Mouse (Mus musculus) testis, adult 2 months (tissue): Measurements from ENCODE around the gene Taldo1. TPM values are rescaled to one million over a fixed set of nuclear protein-coding genes. Genes with fewer than 3 reads are reported as not detected.

Experiments used
- H3K27ac ChIP-seq: fragments of 200-500 bp; 2 replicates; pipeline ENCODE4 v1.5.1; 2012; ENCODE audit warnings: low read depth, low read length; ENCODE audit not compliant: control insufficient read depth, insufficient read depth
- H3K27me3 ChIP-seq: fragments of 200-500 bp; 2 replicates; pipeline ENCODE4 v1.6.1; 2012; ENCODE audit warnings: mild to moderate bottlenecking, low read length, moderate library complexity; ENCODE audit not compliant: control insufficient read depth, insufficient read depth
- H3K36me3 ChIP-seq: fragments of 200-500 bp; 2 replicates; pipeline ENCODE4 v1.6.1; 2012; ENCODE audit warnings: mild to moderate bottlenecking, low read length; ENCODE audit not compliant: control insufficient read depth, insufficient read depth
- H3K4me1 ChIP-seq: fragments of 200-500 bp; 2 replicates; pipeline ENCODE4 v1.6.1; 2012; ENCODE audit warnings: low read length; ENCODE audit not compliant: control insufficient read depth, insufficient read depth
- H3K4me3 ChIP-seq: fragments of 200-500 bp; 2 replicates; pipeline ENCODE4 v1.5.1; 2012; ENCODE audit warnings: low read depth, mild to moderate bottlenecking, low read length, moderate library complexity, mixed read lengths; ENCODE audit not compliant: control insufficient read depth
- CTCF ChIP-seq: fragments of 200-500 bp; IDR thresholded peaks from 2 replicates; pipeline ENCODE4 v1.5.1; 2012; ENCODE audit warnings: low read depth, mild to moderate bottlenecking, inconsistent platforms, low read length, moderate library complexity; ENCODE audit not compliant: control insufficient read depth, insufficient read depth, insufficient replicate concordance
- POLR2A ChIP-seq: fragments of 200-500 bp; IDR thresholded peaks from 2 replicates; pipeline ENCODE4 v1.6.1; 2012; ENCODE audit warnings: low read depth, mild to moderate bottlenecking, inconsistent platforms, low read length, moderate library complexity; ENCODE audit not compliant: control insufficient read depth
- polyA plus RNA-seq: library from polyadenylated mRNA; depleted of rRNA; stranded (reverse); fragments of >200 nt; gene quantifications from 2 replicates; pipeline ENCODE4 v1.2.3, GENCODE M21; 2012

Taldo1 gene
- polyA plus RNA-seq, 1 experiment: 26.0 TPM

DNA sequence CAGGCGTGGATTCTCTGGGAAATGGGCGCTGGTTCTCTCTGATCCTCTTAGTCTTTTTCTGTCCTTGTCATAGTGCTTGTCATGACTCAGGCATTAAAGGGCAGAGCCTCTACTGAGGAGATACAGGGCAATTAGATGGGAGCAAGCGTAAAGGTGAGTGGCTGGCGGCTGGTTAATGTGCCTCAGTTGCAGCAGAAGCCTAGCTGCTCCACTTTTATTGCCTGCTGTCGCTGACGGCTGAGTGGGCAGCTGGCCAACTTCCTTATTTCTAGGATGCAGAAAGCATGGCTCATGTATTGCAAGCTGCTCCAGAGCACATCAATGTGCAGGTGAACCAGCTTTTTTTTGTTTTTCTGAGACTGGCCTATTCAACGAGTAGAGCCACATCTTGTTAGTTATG, 27.0 kb downstream of the Taldo1 start:
- Histone ChIP-seq H3K4me1 (peaks cover 4% of the 10 kb centered on the region; the same call in 1 of the 2 replicates), H3K36me3 (no peaks in the 10 kb centered on the region), H3K4me3 (no peak overlapping the region), H3K27ac (no peak overlapping the region), H3K27me3 (no peaks in the 10 kb centered on the region)
- no peak for TF ChIP-seq POLR2A
- TF ChIP-seq CTCF: no peak

DNA sequence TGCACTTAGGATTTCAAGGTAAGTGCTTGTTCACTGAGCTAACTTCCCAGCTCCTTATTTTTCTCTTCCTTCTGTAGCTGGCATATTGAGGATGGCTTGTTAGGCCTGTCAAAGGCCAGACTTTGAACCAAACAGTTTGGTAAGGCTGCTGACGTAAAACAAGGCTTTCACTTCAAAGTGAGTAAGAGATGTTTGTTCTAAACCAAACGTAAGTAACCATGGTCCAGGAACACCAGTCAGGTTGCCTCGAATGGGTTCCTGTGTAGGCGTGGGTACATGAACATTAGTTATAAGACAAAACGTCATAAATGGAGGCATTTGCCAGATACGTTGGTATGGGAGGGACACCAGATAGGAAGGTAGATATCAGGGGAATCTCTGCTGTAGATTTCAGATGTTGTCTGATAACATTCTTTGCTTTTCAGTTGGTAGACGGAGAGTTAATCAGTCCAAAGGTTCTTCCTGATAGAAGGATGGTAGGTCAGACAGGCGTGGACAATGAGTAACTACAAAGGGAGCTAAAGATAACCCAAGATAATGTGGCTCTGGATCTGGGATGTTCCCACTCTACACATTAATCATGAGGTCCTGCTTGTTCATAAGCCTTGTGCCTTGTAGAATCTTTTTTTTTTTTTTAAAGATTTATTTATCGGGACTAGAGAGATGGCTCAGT, 28.2 kb downstream of the Taldo1 start:
- TF ChIP-seq CTCF (no peak), POLR2A (no peak)
- Histone ChIP-seq H3K4me1 (no peaks in the 10 kb centered on the region), H3K4me3 (no peak overlapping the region), H3K36me3 (no peaks in the 10 kb centered on the region), H3K27me3 (no peaks in the 10 kb centered on the region), H3K27ac (no peak overlapping the region)

DNA sequence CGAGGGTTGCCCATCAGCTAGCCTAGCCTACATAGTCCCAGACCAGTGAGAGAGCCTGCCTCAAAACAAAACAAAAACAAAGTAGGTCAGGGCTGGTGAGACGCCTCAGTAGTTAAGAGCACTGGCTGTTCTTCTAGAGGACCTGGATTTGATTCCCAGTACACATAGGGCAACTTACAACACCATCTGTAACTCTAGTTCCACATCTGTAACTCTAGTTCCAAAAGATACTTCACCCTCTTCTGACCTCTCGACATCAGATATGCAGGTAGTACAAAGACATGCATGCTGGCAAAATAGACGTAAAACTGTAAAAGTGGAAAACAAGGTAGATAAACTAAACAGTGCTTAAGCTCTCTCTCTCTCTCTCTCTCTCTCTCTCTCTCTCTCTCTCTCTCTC, 31.8 kb downstream of the Taldo1 start:
- Histone ChIP-seq H3K27me3 (no peaks in the 10 kb centered on the region), H3K4me3 (no peak overlapping the region), H3K4me1 (no peaks in the 10 kb centered on the region), H3K36me3 (no peaks in the 10 kb centered on the region), H3K27ac (no peak overlapping the region)
- TF ChIP-seq POLR2A: no peak

DNA sequence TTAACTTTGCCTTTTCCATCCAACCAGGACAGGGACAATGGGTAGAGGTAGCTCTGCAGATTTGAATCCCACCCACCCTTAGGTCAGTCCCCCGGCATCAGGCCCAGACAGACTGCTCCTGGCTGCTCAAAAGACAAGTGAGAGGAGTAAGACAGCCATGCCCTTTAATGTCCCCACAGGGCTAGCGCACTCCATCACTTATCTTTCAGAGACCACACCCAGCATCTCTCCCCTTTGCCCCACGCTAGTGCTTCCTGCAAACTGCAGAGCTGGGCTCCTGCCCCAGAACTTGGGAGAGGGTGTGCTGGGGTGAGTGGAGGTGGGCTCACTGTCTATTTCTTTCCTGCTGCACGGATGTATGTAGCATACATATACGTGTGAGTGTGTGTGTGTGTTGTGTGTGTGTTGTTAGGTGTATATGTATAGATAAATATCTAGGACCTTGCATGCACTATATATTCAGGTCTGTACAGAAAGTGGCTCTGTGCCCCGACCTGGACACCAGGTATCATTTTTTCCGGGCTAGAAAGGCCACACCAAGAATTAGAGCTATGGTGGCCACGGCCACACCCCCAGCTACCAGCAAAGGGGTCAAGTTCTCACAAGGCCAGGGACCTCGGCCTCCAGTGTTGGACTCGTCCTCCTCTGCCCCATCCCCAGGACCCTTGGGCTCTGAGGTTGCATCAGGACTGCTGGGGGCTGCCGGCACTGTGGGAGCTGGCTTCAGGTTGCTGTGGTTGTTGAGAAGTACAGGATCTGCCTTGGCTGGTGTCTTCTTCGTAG, 35.1 kb downstream of the Taldo1 start:
- H3K27me3 ChIP-seq: no peaks in the 10 kb centered on the region
- no peak for TF ChIP-seq POLR2A
- no peak for TF ChIP-seq CTCF
- no peaks in the 10 kb centered on the region for H3K36me3 ChIP-seq
- no peak overlapping the region for H3K27ac ChIP-seq
- H3K4me1 ChIP-seq: peaks cover 6% of the 10 kb centered on the region
- H3K4me3 ChIP-seq: no peak overlapping the region

DNA sequence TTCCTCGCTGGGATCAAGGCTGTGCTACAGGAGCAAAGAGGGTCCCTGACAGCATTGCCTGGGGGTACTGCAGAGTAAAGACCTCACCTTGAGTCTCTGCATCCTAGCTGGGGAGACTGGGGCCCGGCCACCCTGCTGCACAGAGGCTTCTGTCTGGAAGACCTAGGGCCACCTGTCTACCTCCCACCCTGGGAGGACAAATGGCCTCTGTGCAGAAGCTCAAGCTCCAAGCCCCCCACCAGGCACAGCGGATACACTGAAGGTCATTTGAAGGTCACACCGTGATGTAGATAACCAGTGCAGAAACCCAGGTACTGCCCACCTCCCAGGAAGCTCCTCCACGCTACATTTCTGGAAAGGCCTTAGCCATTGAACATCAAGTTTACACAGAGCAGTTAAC, 36.7 kb downstream of the Taldo1 start:
- Histone ChIP-seq H3K27me3 (no peaks in the 10 kb centered on the region), H3K36me3 (no peaks in the 10 kb centered on the region), H3K27ac (no peak overlapping the region), H3K4me1 (peaks cover 6% of the 10 kb centered on the region), H3K4me3 (no peak overlapping the region)
- TF ChIP-seq POLR2A: no peak
- no peak for TF ChIP-seq CTCF

DNA sequence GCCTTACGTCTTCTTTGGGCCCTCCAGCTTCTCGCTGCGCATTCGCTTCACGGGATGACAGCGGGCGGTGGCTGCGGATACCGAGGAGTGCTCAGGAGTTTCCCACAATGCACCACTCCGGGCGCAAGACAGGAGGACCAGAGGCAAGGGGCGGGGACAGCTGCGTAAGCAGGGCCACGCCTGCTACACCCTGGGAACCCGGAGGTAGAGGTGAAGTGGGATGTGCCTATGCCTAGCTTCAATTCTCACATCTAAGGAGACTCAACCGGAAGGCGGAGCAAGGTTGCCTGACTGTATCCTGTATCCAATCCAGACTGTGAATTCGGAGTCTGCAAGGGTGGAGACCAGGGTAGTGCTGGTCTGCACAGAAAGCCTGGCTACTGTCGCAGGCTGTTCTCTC, 37.3 kb downstream of the Taldo1 start, which contains the start of gene Cend1:
TSS of gene Cend1 (minus strand) at position 182 of the 400 bp plus-strand sequence.
- TF ChIP-seq CTCF (no peak), POLR2A (no peak)
- Histone ChIP-seq H3K27ac (no peak within 1 kb of the TSS), H3K27me3 (no peaks in the 10 kb centered on the region), H3K4me3 (no peak within 1 kb of the TSS), H3K36me3 (no peaks in the 10 kb centered on the region), H3K4me1 (peaks cover 6% of the 10 kb centered on the region)

DNA sequence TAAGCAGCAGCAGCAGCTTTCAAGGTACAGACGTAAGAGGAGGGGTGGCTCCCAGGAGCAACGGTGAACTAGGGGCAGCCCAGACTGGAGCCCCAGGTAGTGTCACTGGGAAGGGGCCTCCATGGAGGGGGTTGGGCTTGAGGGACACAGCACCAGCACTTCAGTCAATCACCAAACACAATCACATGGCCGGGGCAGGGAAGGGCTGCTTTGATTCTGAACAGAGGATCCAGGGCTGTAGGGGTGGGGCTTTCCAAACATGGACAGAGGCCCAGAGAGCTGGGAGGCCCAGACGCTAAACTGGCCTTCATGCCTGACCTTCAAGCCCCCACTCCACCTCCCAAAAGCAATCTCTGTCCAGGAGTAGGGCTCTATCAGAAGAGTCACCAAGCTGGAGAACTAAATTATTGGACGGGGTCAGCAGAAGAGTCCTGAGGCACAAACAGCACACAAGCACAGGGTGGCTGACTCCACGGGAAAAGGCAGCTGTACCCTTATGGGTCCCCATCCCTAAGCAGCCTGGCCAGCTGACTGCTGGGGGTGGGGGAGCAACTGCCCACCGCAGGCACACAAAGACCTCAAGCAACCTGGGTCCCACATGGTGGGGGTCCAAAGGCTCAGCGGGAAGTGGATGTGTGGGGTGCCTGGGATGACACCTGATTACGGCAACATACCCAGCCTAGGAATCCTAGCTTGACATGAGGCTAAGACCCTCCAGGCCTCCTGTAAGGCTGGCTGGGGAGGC, 38.0 kb downstream of the Taldo1 start:
- Histone ChIP-seq H3K36me3 (no peaks in the 10 kb centered on the region), H3K4me1 (peaks cover 6% of the 10 kb centered on the region), H3K27me3 (no peaks in the 10 kb centered on the region), H3K27ac (no peak overlapping the region), H3K4me3 (no peak overlapping the region)
- no peak for TF ChIP-seq CTCF
- no peak for TF ChIP-seq POLR2A
